Mouse (Mus musculus) mouse embryonic stem cell (cell line): Measurements from ENCODE around the gene B230219D22Rik.
"Not testable (repeated sequence)": the region's sequence is repeated elsewhere in the genome, so short reads cannot be mapped to it uniquely, and the experiment has no call there.

Experiments used
- in situ Hi-C, 2 experiments: fragments of 300-500 bp; cut with MboI; formaldehyde crosslinking; loops; 1 replicate in 1 of 2; 3 replicates in 1 of 2; pipeline ENCODE4 v1.14.3; 2019 to 2020; ENCODE audit warnings: low sequenced_read_pairs in 2 of 2, low pct_unique_long_range_greater_than_20kb in 1 of 2, mixed read lengths in 1 of 2; ENCODE audit not compliant: unreplicated experiment in 1 of 2

B230219D22Rik gene

GRCm38 (mm10) chr13:55692535-55693242 lies at the start of gene B230219D22Rik:
Gene B230219D22Rik, plus strand, starts transcription at chr13:55693124.
- in situ Hi-C loops, result no loop called here

- in situ Hi-C loops, result no loop called here
Measured at GRCm38 (mm10) chr13:55644525-55644924, 48.4 kb upstream of the B230219D22Rik start.

- in situ Hi-C loops, result no loop called here
Measured at GRCm38 (mm10) chr13:55650098-55650497, 42.8 kb upstream of the B230219D22Rik start.

GRCm38 (mm10) chr13:55650980-55651379 lies 41.9 kb upstream of the B230219D22Rik start:
- in situ Hi-C loops, result no loop called here

GRCm38 (mm10) chr13:55668550-55668949 lies 24.4 kb upstream of the B230219D22Rik start:
- in situ Hi-C loops, result no loop called here

- in situ Hi-C loops, result no loop called here
Measured at GRCm38 (mm10) chr13:55672711-55673110, 20.2 kb upstream of the B230219D22Rik start.

GRCm38 (mm10) chr13:55677364-55677763 lies 15.6 kb upstream of the B230219D22Rik start:
- in situ Hi-C loops, result no loop called here

GRCm38 (mm10) chr13:55682201-55682600 lies 10.7 kb upstream of the B230219D22Rik start:
- in situ Hi-C loops, result no loop called here

GRCm38 (mm10) chr13:55683581-55683980 lies 9.3 kb upstream of the B230219D22Rik start:
- in situ Hi-C loops, result no loop called here

GRCm38 (mm10) chr13:55686107-55686633 lies 6.8 kb upstream of the B230219D22Rik start:
- in situ Hi-C loops, result no loop called here

- in situ Hi-C loops, result no loop called here
Measured at GRCm38 (mm10) chr13:55687927-55688602, 4.9 kb upstream of the B230219D22Rik start.

- in situ Hi-C loops, result no loop called here
Measured at GRCm38 (mm10) chr13:55693243-55693721, 358 bp downstream of the B230219D22Rik start.

GRCm38 (mm10) chr13:55694110-55694509 lies 1.2 kb downstream of the B230219D22Rik start:
- in situ Hi-C loops, result no loop called here

- in situ Hi-C loops, result not testable (repeated sequence)
Measured at GRCm38 (mm10) chr13:55695989-55696388, 3.1 kb downstream of the B230219D22Rik start.

- in situ Hi-C loops, result no loop called here
Measured at GRCm38 (mm10) chr13:55704301-55704700, 11.4 kb downstream of the B230219D22Rik start.

GRCm38 (mm10) chr13:55712846-55713245 lies 19.9 kb downstream of the B230219D22Rik start:
- in situ Hi-C loops, result loop anchor here in 1 of 2 experiments (10.0 kb wide), 1 partner anchor 252 kb away; no protein-coding TSS in a partner anchor

- in situ Hi-C loops, result loop anchor here in 1 of 2 experiments (10.0 kb wide), 1 partner anchor 250 kb away; no protein-coding TSS in a partner anchor
Measured at GRCm38 (mm10) chr13:55714501-55715166, 21.7 kb downstream of the B230219D22Rik start, which contains the start of gene Txndc15. Gene Txndc15, plus strand, starts transcription at chr13:55714650.

GRCm38 (mm10) chr13:55715167-55715512 lies 22.2 kb downstream of the B230219D22Rik start:
- in situ Hi-C loops, result loop anchor here in 1 of 2 experiments (10.0 kb wide), 1 partner anchor 250 kb away; no protein-coding TSS in a partner anchor
